30 mouse cellular contexts compared by ENCODE assay signal in the genomic region with DNA sequence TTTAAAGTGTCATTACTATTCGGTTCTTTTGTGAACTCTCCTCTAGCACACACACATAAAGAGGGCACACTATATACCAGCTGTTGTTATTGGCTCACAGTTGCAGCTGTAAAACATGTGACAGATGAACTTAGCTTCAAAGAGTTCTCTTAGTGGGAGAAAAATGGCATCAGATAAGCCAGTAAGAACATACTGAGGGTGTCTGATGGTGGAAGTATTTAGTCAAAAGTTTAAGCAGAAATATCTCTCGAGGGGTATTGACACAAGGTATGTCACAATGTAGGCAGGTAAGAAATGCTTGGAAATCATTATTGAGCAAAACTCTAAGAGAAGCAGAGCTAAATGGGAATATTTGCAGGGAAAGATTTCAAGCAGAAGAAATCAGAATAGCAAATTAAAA.
"Had no signal": no experiment of that assay in that cellular context is flagged by ENCODE, and none has a peak within 500 bp of the region (broad histone marks: within the 10 kb centered on the region; RNA-seq: fewer than 3 reads in every experiment).

No protein-coding gene starts in this region.

- H3K27me3 ChIP-seq: heart, embryonic 12.5 days; heart, embryonic 13.5 days; heart, embryonic 15.5 days; hindbrain, embryonic 12.5 days; hindbrain, embryonic 13.5 days; hindbrain, embryonic 15.5 days; intestine, embryonic 15.5 days; kidney, embryonic 15.5 days had no signal

- H3K36me3 ChIP-seq: heart, embryonic 10.5 days; heart, embryonic 12.5 days; heart, embryonic 13.5 days; heart, embryonic 15.5 days; hindbrain, embryonic 10.5 days; hindbrain, embryonic 12.5 days; hindbrain, embryonic 13.5 days; hindbrain, embryonic 15.5 days; intestine, embryonic 15.5 days; kidney, embryonic 15.5 days had no signal

- H3K9me3 ChIP-seq: heart, embryonic 10.5 days; heart, embryonic 12.5 days; heart, embryonic 13.5 days; heart, embryonic 15.5 days; hindbrain, embryonic 10.5 days; hindbrain, embryonic 12.5 days; hindbrain, embryonic 13.5 days; hindbrain, embryonic 15.5 days; intestine, embryonic 15.5 days; kidney, embryonic 15.5 days had no signal

- H3K4me3 ChIP-seq: heart, embryonic 10.5 days; heart, embryonic 12.5 days; heart, embryonic 13.5 days; heart, embryonic 15.5 days; hindbrain, embryonic 10.5 days; hindbrain, embryonic 12.5 days; hindbrain, embryonic 13.5 days; hindbrain, embryonic 15.5 days; intestine, embryonic 15.5 days; kidney, embryonic 15.5 days; layer of hippocampus, adult 2 months had no signal

- H3K27ac ChIP-seq: heart, embryonic 10.5 days; heart, embryonic 13.5 days; heart, embryonic 15.5 days; hindbrain, embryonic 10.5 days; hindbrain, embryonic 12.5 days; hindbrain, embryonic 13.5 days; hindbrain, embryonic 14.5 days; hindbrain, embryonic 15.5 days; hindbrain, postnatal 0 days; intestine, embryonic 15.5 days; kidney, embryonic 15.5 days; kidney, postnatal 0 days; layer of hippocampus, adult 2 months had no signal

- DNase-seq: heart, postnatal 10 days; heart, postnatal 14 days; heart, postnatal 36 days; heart, postnatal 4 days; kidney, adult 11 months; kidney, adult 18-20 months; kidney, adult 2 months; kidney, adult 8-10 months; kidney, adult 9 months; kidney, postnatal 10 days; kidney, postnatal 14 days; kidney, postnatal 25 days; kidney, postnatal 36 days; kidney, postnatal 4 days; layer of hippocampus, adult 9-11 months; layer of hippocampus, postnatal 36 days had no signal

- H3K4me1 ChIP-seq: heart, embryonic 10.5 days; heart, embryonic 12.5 days; heart, embryonic 13.5 days; heart, embryonic 15.5 days; hindbrain, embryonic 10.5 days; hindbrain, embryonic 12.5 days; intestine, embryonic 15.5 days; kidney, embryonic 15.5 days had no signal
